Mouse (Mus musculus) neural tube, embryonic 13.5 days (tissue): ENCODE measurements around the gene Snx29. TPM values are rescaled to one million over a fixed set of nuclear protein-coding genes. Genes with fewer than 3 reads are reported as not detected.

Experiments
- ATAC-seq: fragments of 200-750 bp; cut with Nextera tagmentation; 2 replicates; pipeline ENCODE4 v1.8.0; 2017; ENCODE audit warnings: low read depth, mild to moderate bottlenecking, moderate TSS enrichment, moderate library complexity
- H3K27ac ChIP-seq: fragments of 300-500 bp; sonication (generic); replicated peaks from 2 replicates; pipeline ENCODE4 v1.5.1; 2015; ENCODE audit warnings: moderate library complexity, mild to moderate bottlenecking, inconsistent platforms
- H3K27me3 ChIP-seq: fragments of 300-500 bp; sonication (generic); 2 replicates; pipeline ENCODE4 v1.6.1; 2015; ENCODE audit warnings: mild to moderate bottlenecking, inconsistent platforms
- H3K36me3 ChIP-seq: fragments of 300-500 bp; sonication (generic); 2 replicates; pipeline ENCODE4 v1.6.1; 2015; ENCODE audit warnings: mild to moderate bottlenecking, inconsistent platforms
- H3K4me1 ChIP-seq: fragments of 300-500 bp; sonication (generic); replicated peaks from 2 replicates; pipeline ENCODE4 v1.6.1; 2015; ENCODE audit warnings: inconsistent platforms
- H3K4me2 ChIP-seq: fragments of 300-500 bp; sonication (generic); 2 replicates; pipeline ENCODE4 v1.6.1; 2015; ENCODE audit warnings: inconsistent platforms, mild to moderate bottlenecking, moderate library complexity
- H3K4me3 ChIP-seq: fragments of 300-500 bp; sonication (generic); 2 replicates; pipeline ENCODE4 v1.5.1; 2015; ENCODE audit warnings: mild to moderate bottlenecking, inconsistent platforms
- H3K9ac ChIP-seq: fragments of 300-500 bp; sonication (generic); 2 replicates; pipeline ENCODE4 v1.6.1; 2015; ENCODE audit warnings: moderate library complexity, mild to moderate bottlenecking, inconsistent platforms
- H3K9me3 ChIP-seq: fragments of 300-500 bp; sonication (generic); 2 replicates; pipeline ENCODE4 v1.6.1; 2016; ENCODE audit warnings: inconsistent platforms
- WGBS: fragments of 180-500 bp; shearing (Covaris S2); methylation state at CpG from one replicate; pipeline ENCODE4 v1.1.7; 2015; 5-methylcytosine and 5-hydroxymethylcytosine counted together
- polyA plus RNA-seq: library from polyadenylated mRNA; unstranded; fragments of >200 nt; fragmentation: Nextera tagmentation; extraction: Ambion mirVana; gene quantifications from 2 replicates; pipeline ENCODE4 v1.2.1, GENCODE M21; 2015

The Snx29 gene
- polyA plus RNA-seq, 1 experiment from 2014 or later = 17.2 TPM

GRCm38 (mm10) chr16:11599523-11599922, 276.8 kb downstream of the Snx29 start:
- Histone ChIP-seq H3K9me3 (no peaks in the 10 kb centered on the region), H3K9ac (no peak overlapping the region), H3K4me2 (no peak overlapping the region), H3K4me1 (peaks cover 9% of the 10 kb centered on the region), H3K4me3 (no peak overlapping the region), H3K27me3 (no peaks in the 10 kb centered on the region), H3K27ac (no peak overlapping the region), H3K36me3 (no peaks in the 10 kb centered on the region)
- 76% methylated on average over 3 of the region's 3 CpGs for WGBS
- no peak for ATAC-seq

- WGBS = 91% methylated on average over 1 of the region's 1 CpGs
These were observed 278.8 kb downstream of the Snx29 start for GRCm38 (mm10) chr16:11601336-11602082.

GRCm38 (mm10) chr16:11603667-11604422, 281.1 kb downstream of the Snx29 start:
- Histone ChIP-seq H3K4me3 (no peak overlapping the region), H3K27ac (no peak overlapping the region), H3K9ac (no peak overlapping the region), H3K4me2 (no peak overlapping the region), H3K4me1 (no peaks in the 10 kb centered on the region), H3K36me3 (no peaks in the 10 kb centered on the region), H3K9me3 (no peaks in the 10 kb centered on the region), H3K27me3 (no peaks in the 10 kb centered on the region)
- WGBS = 75% methylated on average over 5 of the region's 5 CpGs
- no peak for ATAC-seq

More at GRCm38 (mm10) chr16:11601336-11602082, 278.8 kb downstream of the Snx29 start:
- no peaks in the 10 kb centered on the region for H3K9me3 ChIP-seq
- no peak overlapping the region for H3K9ac ChIP-seq
- no peak overlapping the region for H3K4me2 ChIP-seq
- no peak for ATAC-seq
- no peak overlapping the region for H3K4me3 ChIP-seq
- peaks cover 9% of the 10 kb centered on the region for H3K4me1 ChIP-seq
- H3K36me3 ChIP-seq = no peaks in the 10 kb centered on the region
- no peaks in the 10 kb centered on the region for H3K27me3 ChIP-seq
- H3K27ac ChIP-seq = no peak overlapping the region

- Histone ChIP-seq H3K4me3 (no peak overlapping the region), H3K4me2 (no peak overlapping the region), H3K27ac (no peak overlapping the region), H3K36me3 (0 out of 2 replicates have a peak, but pooled peaks cover 6% of the 10 kb centered on the region), H3K27me3 (no peaks in the 10 kb centered on the region), H3K4me1 (no peaks in the 10 kb centered on the region), H3K9me3 (peaks cover 10% of the 10 kb centered on the region), H3K9ac (no peak overlapping the region)
- WGBS = 71% methylated on average over 3 of the region's 3 CpGs
- ATAC-seq = no peak
These were observed 289.9 kb downstream of the Snx29 start for GRCm38 (mm10) chr16:11612526-11613126.

- Histone ChIP-seq H3K27me3 (no peaks in the 10 kb centered on the region), H3K4me2 (no peak overlapping the region), H3K36me3 (0 out of 2 replicates have a peak, but pooled peaks cover 6% of the 10 kb centered on the region), H3K9me3 (peaks cover 10% of the 10 kb centered on the region), H3K4me3 (no peak overlapping the region), H3K9ac (no peak overlapping the region), H3K27ac (no peak overlapping the region), H3K4me1 (no peaks in the 10 kb centered on the region)
- 91% methylated on average over 3 of the region's 3 CpGs for WGBS
- ATAC-seq = no peak
These were observed 291.8 kb downstream of the Snx29 start for GRCm38 (mm10) chr16:11614401-11615014.

GRCm38 (mm10) chr16:11615633-11616032, 292.9 kb downstream of the Snx29 start:
- H3K9me3 ChIP-seq = peaks cover 10% of the 10 kb centered on the region
- no peaks in the 10 kb centered on the region for H3K4me1 ChIP-seq
- WGBS = 74% methylated on average over 2 of the region's 2 CpGs
- H3K27ac ChIP-seq = no peak overlapping the region
- H3K4me3 ChIP-seq = no peak overlapping the region
- no peak for ATAC-seq
- H3K9ac ChIP-seq = no peak overlapping the region
- H3K27me3 ChIP-seq = no peaks in the 10 kb centered on the region
- no peak overlapping the region for H3K4me2 ChIP-seq
- 0 out of 2 replicates have a peak, but pooled peaks cover 6% of the 10 kb centered on the region for H3K36me3 ChIP-seq

GRCm38 (mm10) chr16:11619951-11620350, 297.2 kb downstream of the Snx29 start:
- no peak overlapping the region for H3K27ac ChIP-seq
- 94% methylated on average over 2 of the region's 2 CpGs for WGBS
- H3K36me3 ChIP-seq = 0 out of 2 replicates have a peak, but pooled peaks cover 6% of the 10 kb centered on the region
- ATAC-seq = no peak
- no peak overlapping the region for H3K9ac ChIP-seq
- no peaks in the 10 kb centered on the region for H3K4me1 ChIP-seq
- no peaks in the 10 kb centered on the region for H3K27me3 ChIP-seq
- no peak overlapping the region for H3K4me3 ChIP-seq
- no peak overlapping the region for H3K4me2 ChIP-seq
- peaks cover 10% of the 10 kb centered on the region for H3K9me3 ChIP-seq

- peaks cover 9% of the 10 kb centered on the region for H3K9me3 ChIP-seq
- no peak overlapping the region for H3K27ac ChIP-seq
- H3K9ac ChIP-seq = no peak overlapping the region
- H3K27me3 ChIP-seq = no peaks in the 10 kb centered on the region
- WGBS = 85% methylated on average over 3 of the region's 3 CpGs
- no peak overlapping the region for H3K4me3 ChIP-seq
- H3K36me3 ChIP-seq = 0 out of 2 replicates have a peak, but pooled peaks cover 6% of the 10 kb centered on the region
- H3K4me2 ChIP-seq = no peak overlapping the region
- ATAC-seq = no peak
- H3K4me1 ChIP-seq = no peaks in the 10 kb centered on the region; the same call in 1 of the 2 replicates
These were observed 298.3 kb downstream of the Snx29 start for GRCm38 (mm10) chr16:11621042-11621441.

GRCm38 (mm10) chr16:11621664-11622063, 299.0 kb downstream of the Snx29 start:
- Histone ChIP-seq H3K4me2 (no peak overlapping the region), H3K4me3 (no peak overlapping the region), H3K27ac (no peak overlapping the region), H3K36me3 (0 out of 2 replicates have a peak, but pooled peaks cover 4% of the 10 kb centered on the region), H3K4me1 (peaks cover 4% of the 10 kb centered on the region), H3K9ac (no peak overlapping the region), H3K27me3 (no peaks in the 10 kb centered on the region), H3K9me3 (peaks cover 3% of the 10 kb centered on the region)
- ATAC-seq = no peak
- WGBS = 67% methylated on average over 1 of the region's 1 CpGs

GRCm38 (mm10) chr16:11623032-11623431, 300.3 kb downstream of the Snx29 start:
- WGBS = 83% methylated on average over 3 of the region's 3 CpGs
- Histone ChIP-seq H3K9me3 (no peaks in the 10 kb centered on the region), H3K27me3 (no peaks in the 10 kb centered on the region), H3K4me1 (peaks cover 4% of the 10 kb centered on the region), H3K36me3 (no peaks in the 10 kb centered on the region), H3K9ac (no peak overlapping the region), H3K4me2 (no peak overlapping the region), H3K4me3 (no peak overlapping the region), H3K27ac (no peak overlapping the region)
- ATAC-seq = no peak

GRCm38 (mm10) chr16:11624121-11624520, 301.4 kb downstream of the Snx29 start:
- H3K9me3 ChIP-seq = no peaks in the 10 kb centered on the region
- WGBS = 74% methylated on average over 2 of the region's 2 CpGs
- H3K27me3 ChIP-seq = no peaks in the 10 kb centered on the region
- H3K36me3 ChIP-seq = no peaks in the 10 kb centered on the region
- no peak overlapping the region for H3K9ac ChIP-seq
- H3K4me3 ChIP-seq = no peak overlapping the region
- no peak for ATAC-seq
- H3K27ac ChIP-seq = no peak overlapping the region
- no peak overlapping the region for H3K4me2 ChIP-seq
- H3K4me1 ChIP-seq = peaks cover 4% of the 10 kb centered on the region
